Mouse (Mus musculus) neural tube, embryonic 12.5 days (tissue): ENCODE data around the gene Tgtp2. TPM values are rescaled to one million over a fixed set of nuclear protein-coding genes. Genes with fewer than 3 reads are reported as not detected.

Source experiments
- ATAC-seq: fragments of 200-750 bp; cut with Nextera tagmentation; 2 replicates; pipeline ENCODE4 v1.8.0; 2017; ENCODE audit warnings: low read depth, mild to moderate bottlenecking, moderate TSS enrichment, moderate library complexity; ENCODE audit not compliant: low FRiP score
- H3K27ac ChIP-seq: fragments of 300-500 bp; sonication (generic); 2 replicates; pipeline ENCODE4 v1.5.1; 2016
- H3K27me3 ChIP-seq: fragments of 300-500 bp; sonication (generic); replicated peaks from 2 replicates; pipeline ENCODE4 v1.6.1; 2016; ENCODE audit warnings: mild to moderate bottlenecking
- H3K36me3 ChIP-seq: fragments of 300-500 bp; sonication (generic); 2 replicates; pipeline ENCODE4 v1.6.1; 2016; ENCODE audit warnings: mild to moderate bottlenecking
- H3K4me1 ChIP-seq: fragments of 300-500 bp; sonication (generic); 2 replicates; pipeline ENCODE4 v1.6.1; 2016
- H3K4me2 ChIP-seq: fragments of 300-500 bp; sonication (generic); replicated peaks from 2 replicates; pipeline ENCODE4 v1.6.1; 2016; ENCODE audit warnings: mild to moderate bottlenecking
- H3K4me3 ChIP-seq: fragments of 300-500 bp; sonication (generic); 2 replicates; pipeline ENCODE4 v1.5.1; 2016
- H3K9ac ChIP-seq: fragments of 300-500 bp; sonication (generic); 2 replicates; pipeline ENCODE4 v1.6.1; 2016; ENCODE audit warnings: mild to moderate bottlenecking
- H3K9me3 ChIP-seq: fragments of 300-500 bp; sonication (generic); 2 replicates; pipeline ENCODE4 v1.6.1; 2016; ENCODE audit warnings: mild to moderate bottlenecking
- WGBS: fragments of 180-500 bp; shearing (Covaris S2); methylation state at CpG from one replicate; pipeline ENCODE4 v1.1.7; 2016; 5-methylcytosine and 5-hydroxymethylcytosine counted together
- polyA plus RNA-seq: library from polyadenylated mRNA; unstranded; fragments of >200 nt; fragmentation: Nextera tagmentation; extraction: Ambion mirVana; gene quantifications from 2 replicates; pipeline ENCODE4 v1.2.1, GENCODE M21; 2016

Gene Tgtp2
- polyA plus RNA-seq, 1 experiment from 2014 or later = not detected

- no peak overlapping the region for H3K27ac ChIP-seq
These were observed 28.8 kb upstream of the Tgtp2 start for GRCm38 (mm10) chr11:49092786-49093185.

GRCm38 (mm10) chr11:49092053-49092586, 28.1 kb upstream of the Tgtp2 start:
- Histone ChIP-seq H3K27me3 (0 out of 2 replicates have a peak, but pooled peaks cover 3% of the 10 kb centered on the region), H3K9ac (no peak overlapping the region), H3K36me3 (no peaks in the 10 kb centered on the region), H3K4me3 (no peak overlapping the region), H3K9me3 (no peaks in the 10 kb centered on the region), H3K27ac (no peak overlapping the region), H3K4me2 (no peak overlapping the region), H3K4me1 (no peaks in the 10 kb centered on the region)
- WGBS = 97% methylated on average over 1 of the region's 1 CpGs
- no peak for ATAC-seq

More at GRCm38 (mm10) chr11:49092786-49093185, 28.8 kb upstream of the Tgtp2 start:
- no peak overlapping the region for H3K4me3 ChIP-seq
- H3K36me3 ChIP-seq = no peaks in the 10 kb centered on the region
- H3K9ac ChIP-seq = no peak overlapping the region
- no peak overlapping the region for H3K4me2 ChIP-seq
- H3K4me1 ChIP-seq = no peaks in the 10 kb centered on the region
- H3K27me3 ChIP-seq = 0 out of 2 replicates have a peak, but pooled peaks cover 3% of the 10 kb centered on the region
- 98% methylated on average over 2 of the region's 2 CpGs for WGBS
- no peaks in the 10 kb centered on the region for H3K9me3 ChIP-seq
- no peak for ATAC-seq

- Histone ChIP-seq H3K9ac (no peak overlapping the region), H3K27me3 (0 out of 2 replicates have a peak, but pooled peaks cover 3% of the 10 kb centered on the region), H3K4me1 (no peaks in the 10 kb centered on the region), H3K9me3 (no peaks in the 10 kb centered on the region), H3K4me3 (no peak overlapping the region), H3K4me2 (no peak overlapping the region), H3K36me3 (no peaks in the 10 kb centered on the region), H3K27ac (no peak overlapping the region)
- 79% methylated on average over 4 of the region's 4 CpGs for WGBS
- no peak for ATAC-seq
These were observed 27.2 kb upstream of the Tgtp2 start for GRCm38 (mm10) chr11:49091171-49091570.

GRCm38 (mm10) chr11:49090551-49090950, 26.5 kb upstream of the Tgtp2 start:
- WGBS = 92% methylated on average over 5 of the region's 5 CpGs

GRCm38 (mm10) chr11:49089735-49090507, 25.9 kb upstream of the Tgtp2 start:
- Histone ChIP-seq H3K4me2 (no peak overlapping the region), H3K4me1 (no peaks in the 10 kb centered on the region), H3K4me3 (no peak overlapping the region), H3K9me3 (no peaks in the 10 kb centered on the region), H3K36me3 (no peaks in the 10 kb centered on the region), H3K27ac (no peak overlapping the region), H3K27me3 (0 out of 2 replicates have a peak, but pooled peaks cover 3% of the 10 kb centered on the region), H3K9ac (no peak overlapping the region)
- ATAC-seq = no peak
- 81% methylated on average over 3 of the region's 3 CpGs for WGBS

More at GRCm38 (mm10) chr11:49090551-49090950, 26.5 kb upstream of the Tgtp2 start:
- Histone ChIP-seq H3K9ac (no peak overlapping the region), H3K9me3 (no peaks in the 10 kb centered on the region), H3K36me3 (no peaks in the 10 kb centered on the region), H3K27ac (no peak overlapping the region), H3K4me1 (no peaks in the 10 kb centered on the region), H3K4me3 (no peak overlapping the region), H3K27me3 (0 out of 2 replicates have a peak, but pooled peaks cover 3% of the 10 kb centered on the region), H3K4me2 (no peak overlapping the region)
- ATAC-seq = no peak

- ATAC-seq = no peak
- Histone ChIP-seq H3K4me2 (no peak overlapping the region), H3K9ac (no peak overlapping the region), H3K4me1 (no peaks in the 10 kb centered on the region), H3K36me3 (no peaks in the 10 kb centered on the region), H3K9me3 (no peaks in the 10 kb centered on the region), H3K27me3 (0 out of 2 replicates have a peak, but pooled peaks cover 3% of the 10 kb centered on the region), H3K27ac (no peak overlapping the region), H3K4me3 (no peak overlapping the region)
- 87% methylated on average over 5 of the region's 5 CpGs for WGBS
These were observed 25.1 kb upstream of the Tgtp2 start for GRCm38 (mm10) chr11:49088990-49089652.

GRCm38 (mm10) chr11:49087830-49088616, 24.0 kb upstream of the Tgtp2 start:
- 0 out of 2 replicates have a peak, but pooled peaks cover 3% of the 10 kb centered on the region for H3K27me3 ChIP-seq
- H3K4me3 ChIP-seq = no peak overlapping the region
- WGBS = 45% methylated on average over 22 of the region's 22 CpGs
- no peaks in the 10 kb centered on the region for H3K9me3 ChIP-seq
- H3K4me1 ChIP-seq = no peaks in the 10 kb centered on the region
- no peak for ATAC-seq
- H3K9ac ChIP-seq = no peak overlapping the region
- no peak overlapping the region; the same call in 1 of the 2 replicates for H3K4me2 ChIP-seq
- H3K27ac ChIP-seq = no peak overlapping the region
- H3K36me3 ChIP-seq = no peaks in the 10 kb centered on the region

GRCm38 (mm10) chr11:49086858-49087361, 22.9 kb upstream of the Tgtp2 start:
- ATAC-seq = no peak
- H3K27ac ChIP-seq = no peak overlapping the region
- no peaks in the 10 kb centered on the region for H3K4me1 ChIP-seq
- H3K9ac ChIP-seq = no peak overlapping the region
- no peaks in the 10 kb centered on the region for H3K9me3 ChIP-seq
- WGBS = 86% methylated on average over 6 of the region's 6 CpGs
- no peak overlapping the region for H3K4me2 ChIP-seq
- H3K4me3 ChIP-seq = no peak overlapping the region
- no peaks in the 10 kb centered on the region for H3K36me3 ChIP-seq
- H3K27me3 ChIP-seq = 0 out of 2 replicates have a peak, but pooled peaks cover 3% of the 10 kb centered on the region

- Histone ChIP-seq H3K27ac (no peak overlapping the region), H3K4me1 (no peaks in the 10 kb centered on the region), H3K4me3 (no peak overlapping the region), H3K27me3 (0 out of 2 replicates have a peak, but pooled peaks cover 3% of the 10 kb centered on the region), H3K36me3 (no peaks in the 10 kb centered on the region), H3K9ac (no peak overlapping the region), H3K9me3 (no peaks in the 10 kb centered on the region), H3K4me2 (no peak overlapping the region)
- no peak for ATAC-seq
- 34% methylated on average over 3 of the region's 3 CpGs for WGBS
These were observed 20.9 kb upstream of the Tgtp2 start for GRCm38 (mm10) chr11:49084875-49085274.

- H3K9ac ChIP-seq = no peak overlapping the region
- WGBS = 79% methylated on average over 1 of the region's 1 CpGs
- no peak overlapping the region for H3K4me2 ChIP-seq
- H3K4me3 ChIP-seq = no peak overlapping the region
- H3K9me3 ChIP-seq = no peaks in the 10 kb centered on the region
- H3K36me3 ChIP-seq = no peaks in the 10 kb centered on the region
- 0 out of 2 replicates have a peak, but pooled peaks cover 3% of the 10 kb centered on the region for H3K27me3 ChIP-seq
- H3K27ac ChIP-seq = no peak overlapping the region
- ATAC-seq = no peak
- H3K4me1 ChIP-seq = no peaks in the 10 kb centered on the region
These were observed 20.4 kb upstream of the Tgtp2 start for GRCm38 (mm10) chr11:49084385-49084784.

- no peak overlapping the region for H3K27ac ChIP-seq
- H3K36me3 ChIP-seq = no peaks in the 10 kb centered on the region
- ATAC-seq = no peak
- no peaks in the 10 kb centered on the region for H3K4me1 ChIP-seq
- no peaks in the 10 kb centered on the region for H3K9me3 ChIP-seq
- H3K4me2 ChIP-seq = no peak overlapping the region
- WGBS = 84% methylated on average over 3 of the region's 3 CpGs
- H3K4me3 ChIP-seq = no peak overlapping the region
- no peak overlapping the region for H3K9ac ChIP-seq
- H3K27me3 ChIP-seq = 0 out of 2 replicates have a peak, but pooled peaks cover 3% of the 10 kb centered on the region
These were observed 19.8 kb upstream of the Tgtp2 start for GRCm38 (mm10) chr11:49083808-49084207.
